Comparison of ENCODE assay signal across 12 mouse cellular contexts in the genomic region with DNA sequence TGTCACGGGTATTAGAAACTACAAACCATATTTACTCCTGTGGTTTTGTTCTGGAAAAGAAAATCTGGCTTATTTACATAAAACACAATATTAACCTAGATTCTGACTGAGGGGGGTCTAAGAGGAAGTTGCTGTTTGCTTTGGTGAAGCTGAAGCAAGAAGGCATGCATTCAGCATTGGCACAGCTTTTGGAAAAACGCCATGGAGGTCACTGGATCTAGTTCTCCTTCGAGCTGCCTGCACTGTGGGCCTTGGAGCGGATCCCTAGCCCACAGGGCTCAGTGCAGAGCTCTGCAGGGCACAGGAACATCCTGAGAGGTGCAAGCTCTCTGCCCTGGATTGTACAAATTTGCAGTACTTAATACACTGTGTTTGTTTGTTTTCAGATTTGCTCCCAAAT. TPM values are rescaled to one million over a fixed set of nuclear protein-coding genes. Genes with fewer than 3 reads are reported as not detected.
DNase-seq lines count a peak whose midpoint lies in the region; ATAC-seq and TF ChIP-seq lines count a peak whose summit lies in the region.
"Had no signal": no experiment of that assay in that cellular context is flagged by ENCODE, and none has a peak within 500 bp of the region (broad histone marks: within the 10 kb centered on the region; RNA-seq: fewer than 3 reads in every experiment).

No protein-coding gene starts in this region.

- no peak for TF ChIP-seq EP300 in lung, postnatal 0 days (IDR thresholded peaks at IDR 0.05)

- ATAC-seq in kidney, embryonic 14.5 days (ENCODE audit: low FRiP score, low TSS enrichment) = no peak
- ATAC-seq in lung, postnatal 0 days = no peak
- ATAC-seq in midbrain, embryonic 13.5 days = no peak

- H3K27me3 ChIP-seq in kidney, adult 2 months (replicated peaks; ENCODE audit: control insufficient read depth, insufficient read depth, low read length) = no peaks in the 10 kb centered on the region
- H3K27me3 ChIP-seq in kidney, embryonic 14.5 days (ENCODE audit: control insufficient read depth, insufficient read depth, low read length) = no peaks in the 10 kb centered on the region
- no peaks in the 10 kb centered on the region for H3K27me3 ChIP-seq in cerebellum, adult 2 months (ENCODE audit: control insufficient read depth, insufficient read depth, low read length)
- H3K27me3 ChIP-seq in lung, postnatal 0 days (replicated peaks; ENCODE audit: insufficient read depth, low read length) = no peaks in the 10 kb centered on the region
- no peaks in the 10 kb centered on the region for H3K27me3 ChIP-seq in midbrain, embryonic 13.5 days
- H3K27me3 ChIP-seq: limb, embryonic 12.5 days; neural tube, embryonic 12.5 days had no signal

- TF ChIP-seq CTCF in kidney, adult 2 months (conservative IDR thresholded peaks at IDR 0.05; ENCODE audit: insufficient read depth, insufficient read length, low read depth, low read length) = no peak
- no peak for TF ChIP-seq CTCF in cerebellum, adult 2 months (IDR thresholded peaks at IDR 0.05; ENCODE audit: borderline replicate concordance, insufficient read depth, low read depth, low read length)
- TF ChIP-seq CTCF in lung, postnatal 0 days (IDR thresholded peaks at IDR 0.05) = no peak

- no peak overlapping the region for H3K9ac ChIP-seq in kidney, embryonic 14.5 days (ENCODE audit: low read depth, low read length)
- H3K9ac ChIP-seq in lung, postnatal 0 days (replicated peaks; ENCODE audit: low read depth) = no peak overlapping the region
- H3K9ac ChIP-seq in midbrain, embryonic 13.5 days (replicated peaks) = no peak overlapping the region
- H3K9ac ChIP-seq: limb, embryonic 12.5 days; neural tube, embryonic 12.5 days had no signal

- no peak overlapping the region for H3K4me2 ChIP-seq in kidney, embryonic 14.5 days (replicated peaks; ENCODE audit: low read depth, low read length)
- H3K4me2 ChIP-seq in lung, postnatal 0 days (replicated peaks; ENCODE audit: low read depth, low read length) = no peak overlapping the region
- no peak overlapping the region for H3K4me2 ChIP-seq in midbrain, embryonic 13.5 days (replicated peaks)
- H3K4me2 ChIP-seq: limb, embryonic 12.5 days; neural tube, embryonic 12.5 days had no signal

- peak; percentile 44 for DNase-seq in kidney, adult 2 months
- DNase-seq in adrenal gland, postnatal 36 days = peak; percentile 4 to 18
- DNase-seq in cerebellum, adult 2 months = peak; percentile 61 to 84
- DNase-seq in lung, postnatal 0 days (ENCODE audit: low spot score) = peak; percentile 42
- DNase-seq in embryo, embryonic 11 days = no peak
- DNase-seq: spleen, adult 18-20 months had no signal

- no peak overlapping the region for H3K4me3 ChIP-seq in kidney, adult 2 months (ENCODE audit: insufficient read depth, low read depth, low read length)
- no peak overlapping the region for H3K4me3 ChIP-seq in kidney, embryonic 14.5 days (ENCODE audit: low read length)
- H3K4me3 ChIP-seq in cerebellum, adult 2 months (replicated peaks; ENCODE audit: insufficient read depth, low read depth, low read length) = no peak overlapping the region
- H3K4me3 ChIP-seq in lung, postnatal 0 days (ENCODE audit: low read depth, low read length) = no peak overlapping the region
- H3K4me3 ChIP-seq in midbrain, embryonic 13.5 days (replicated peaks) = no peak overlapping the region
- H3K4me3 ChIP-seq: hindbrain, embryonic 10.5 days; limb, embryonic 12.5 days; neural tube, embryonic 12.5 days had no signal

- H3K4me1 ChIP-seq in kidney, adult 2 months (ENCODE audit: control insufficient read depth, insufficient read depth, low read length) = no peaks in the 10 kb centered on the region
- no peaks in the 10 kb centered on the region for H3K4me1 ChIP-seq in kidney, embryonic 14.5 days (ENCODE audit: control insufficient read depth, insufficient read depth, low read length)
- no peaks in the 10 kb centered on the region for H3K4me1 ChIP-seq in cerebellum, adult 2 months (ENCODE audit: control insufficient read depth, insufficient read depth, low read length)
- no peaks in the 10 kb centered on the region for H3K4me1 ChIP-seq in lung, postnatal 0 days (ENCODE audit: insufficient read depth, low read depth, low read length)
- H3K4me1 ChIP-seq in midbrain, embryonic 13.5 days (replicated peaks) = no peaks in the 10 kb centered on the region
- H3K4me1 ChIP-seq: hindbrain, embryonic 10.5 days; neural tube, embryonic 12.5 days had no signal

- no peak for TF ChIP-seq POLR2A in kidney, adult 2 months (IDR thresholded peaks at IDR 0.05; ENCODE audit: low read depth, low read length)
- TF ChIP-seq POLR2A in cerebellum, adult 2 months (IDR thresholded peaks at IDR 0.05; ENCODE audit: borderline replicate concordance, insufficient read depth, low read length) = no peak

- no peaks in the 10 kb centered on the region for H3K36me3 ChIP-seq in kidney, adult 2 months (ENCODE audit: control insufficient read depth, insufficient read depth, low read length)
- H3K36me3 ChIP-seq in kidney, embryonic 14.5 days (ENCODE audit: control insufficient read depth, insufficient read depth, low read length) = no peaks in the 10 kb centered on the region
- H3K36me3 ChIP-seq in lung, postnatal 0 days (ENCODE audit: insufficient read depth, low read length) = no peaks in the 10 kb centered on the region
- no peaks in the 10 kb centered on the region for H3K36me3 ChIP-seq in midbrain, embryonic 13.5 days
- H3K36me3 ChIP-seq: hindbrain, embryonic 10.5 days; limb, embryonic 12.5 days; neural tube, embryonic 12.5 days had no signal

- H3K27ac ChIP-seq in kidney, adult 2 months (ENCODE audit: insufficient read depth, low read depth, low read length) = no peak overlapping the region
- no peak overlapping the region for H3K27ac ChIP-seq in kidney, embryonic 14.5 days (ENCODE audit: low read depth, low read length)
- no peak overlapping the region for H3K27ac ChIP-seq in cerebellum, adult 2 months (ENCODE audit: insufficient read depth, low read length)
- H3K27ac ChIP-seq in lung, postnatal 0 days (ENCODE audit: low read length) = no peak overlapping the region
- no peak overlapping the region for H3K27ac ChIP-seq in midbrain, embryonic 13.5 days
- H3K27ac ChIP-seq: hindbrain, embryonic 10.5 days; limb, embryonic 12.5 days; neural tube, embryonic 12.5 days had no signal

- 51% methylated on average over 4 of the region's 4 CpGs for WGBS in kidney, adult 2 months
- 68% methylated on average over 4 of the region's 4 CpGs for WGBS in kidney, embryonic 14.5 days
- WGBS in cerebellum, adult 2 months = 4% methylated on average over 4 of the region's 4 CpGs
- 46% methylated on average over 4 of the region's 4 CpGs for WGBS in lung, postnatal 0 days
- WGBS in midbrain, embryonic 13.5 days = 78% methylated on average over 4 of the region's 4 CpGs

- no peaks in the 10 kb centered on the region for H3K9me3 ChIP-seq in kidney, embryonic 14.5 days (ENCODE audit: control insufficient read depth, low read length)
- H3K9me3 ChIP-seq in lung, postnatal 0 days (ENCODE audit: low read length) = no peaks in the 10 kb centered on the region
- H3K9me3 ChIP-seq in midbrain, embryonic 13.5 days = no peaks in the 10 kb centered on the region
- H3K9me3 ChIP-seq: hindbrain, embryonic 10.5 days; limb, embryonic 12.5 days; neural tube, embryonic 12.5 days had no signal

RNA-seq across cellular contexts. Expression of a gene that starts 27.7 kb away (rescaled TPM):
- polyA plus RNA-seq in kidney, adult 2 months (2012; rRNA removed) = 0.05 TPM in 1 of 2 replicates, not detected in the other
- polyA plus RNA-seq in kidney, embryonic 14.5 days (2014; fragmentation: Nextera tagmentation; extraction: Ambion mirVana) = 0.14 TPM in 1 of 2 replicates, not detected in the other
- not detected for total RNA-seq in adrenal gland, postnatal 36 days (2021)
- 0.17 and 0.29 TPM in 2 replicates for polyA plus RNA-seq in cerebellum, adult 2 months (2012; rRNA removed)
- 0.26 and 9.8 TPM in 2 replicates for polyA plus RNA-seq in lung, postnatal 0 days (2015; fragmentation: Nextera tagmentation; extraction: Ambion mirVana)
- not detected in 2 replicates for polyA plus RNA-seq in midbrain, embryonic 13.5 days (2015; fragmentation: Nextera tagmentation; extraction: Ambion mirVana)
- total RNA-seq: megakaryocyte-erythroid progenitor cell, adult 5-6 weeks had no signal
- polyA plus RNA-seq: hindbrain, embryonic 10.5 days; limb, embryonic 12.5 days; neural tube, embryonic 12.5 days had no signal

RNA-seq across cellular contexts. Expression of a gene that starts 36.8 kb away (rescaled TPM):
- 1.2 and 1.5 TPM in 2 replicates for polyA plus RNA-seq in kidney, adult 2 months (2012; rRNA removed)
- 1.9 and 3.4 TPM in 2 replicates for polyA plus RNA-seq in kidney, embryonic 14.5 days (2014; fragmentation: Nextera tagmentation; extraction: Ambion mirVana)
- total RNA-seq in adrenal gland, postnatal 36 days (2021) = 1 to 10 TPM; 1.5 to 2.7 TPM
- 0.55 and 0.67 TPM in 2 replicates for polyA plus RNA-seq in cerebellum, adult 2 months (2012; rRNA removed)
- 15.6 and 18.3 TPM in 2 replicates for polyA plus RNA-seq in lung, postnatal 0 days (2015; fragmentation: Nextera tagmentation; extraction: Ambion mirVana)
- 1.8 and 2.7 TPM in 2 replicates for polyA plus RNA-seq in midbrain, embryonic 13.5 days (2015; fragmentation: Nextera tagmentation; extraction: Ambion mirVana)
- total RNA-seq: megakaryocyte-erythroid progenitor cell, adult 5-6 weeks had no signal

RNA-seq across cellular contexts. Expression of a gene that starts 40.8 kb away (rescaled TPM):
- polyA plus RNA-seq in kidney, adult 2 months (2012; rRNA removed) = 8.3 and 9.8 TPM in 2 replicates
- 28.2 and 35.1 TPM in 2 replicates for polyA plus RNA-seq in kidney, embryonic 14.5 days (2014; fragmentation: Nextera tagmentation; extraction: Ambion mirVana)
- 10 to 100 TPM; 13.5 to 20.6 TPM for total RNA-seq in adrenal gland, postnatal 36 days (2021)
- polyA plus RNA-seq in cerebellum, adult 2 months (2012; rRNA removed) = 2.3 and 3.2 TPM in 2 replicates
- polyA plus RNA-seq in lung, postnatal 0 days (2015; fragmentation: Nextera tagmentation; extraction: Ambion mirVana) = 152 and 164 TPM in 2 replicates
- 37.9 and 47.6 TPM in 2 replicates for polyA plus RNA-seq in midbrain, embryonic 13.5 days (2015; fragmentation: Nextera tagmentation; extraction: Ambion mirVana)

RNA-seq across cellular contexts. Expression of a gene that starts 54.4 kb away (rescaled TPM):
- 0.12 TPM in 1 of 2 replicates, not detected in the other for polyA plus RNA-seq in kidney, adult 2 months (2012; rRNA removed)
- not detected in 2 replicates for polyA plus RNA-seq in kidney, embryonic 14.5 days (2014; fragmentation: Nextera tagmentation; extraction: Ambion mirVana)
- not detected for total RNA-seq in adrenal gland, postnatal 36 days (2021)
- not detected in 2 replicates for polyA plus RNA-seq in cerebellum, adult 2 months (2012; rRNA removed)
- polyA plus RNA-seq in lung, postnatal 0 days (2015; fragmentation: Nextera tagmentation; extraction: Ambion mirVana) = 0.42 and 2.5 TPM in 2 replicates
- not detected in 2 replicates for polyA plus RNA-seq in midbrain, embryonic 13.5 days (2015; fragmentation: Nextera tagmentation; extraction: Ambion mirVana)
- polyA plus RNA-seq: hindbrain, embryonic 10.5 days; limb, embryonic 12.5 days; neural tube, embryonic 12.5 days had no signal
